Mouse (Mus musculus) G1E (cell line): ENCODE results near the gene Rtraf. TPM values are rescaled to one million over a fixed set of nuclear protein-coding genes. Genes with fewer than 3 reads are reported as not detected.
"Not testable (repeated sequence)": the region's sequence is repeated elsewhere in the genome, so short reads cannot be mapped to it uniquely, and the experiment has no call there.

Experiments
- ATAC-seq: 2 replicates; pipeline ENCODE4 v1.8.0; 2016; ENCODE audit warnings: mild to moderate bottlenecking; ENCODE audit not compliant: insufficient number of reproducible peaks, poor library complexity, low FRiP score, severe bottlenecking; ENCODE audit errors: extremely low read depth
- DNase-seq: peaks from one replicate; pipeline ENCODE4 v3.0.0; 2012; ENCODE audit warnings: low spot score
- H3K27me3 ChIP-seq: 2 replicates; pipeline ENCODE4 v1.6.1; 2012; ENCODE audit warnings: mild to moderate bottlenecking, low read length, inconsistent platforms; ENCODE audit not compliant: insufficient read depth
- H3K36me3 ChIP-seq: replicated peaks from 2 replicates; pipeline ENCODE3; 2012; ENCODE audit warnings: mild to moderate bottlenecking, inconsistent platforms
- H3K4me1 ChIP-seq: 2 replicates; pipeline ENCODE4 v1.6.1; 2012; ENCODE audit warnings: low read depth, low read length, inconsistent platforms, mixed read lengths; ENCODE audit not compliant: insufficient read depth
- H3K4me3 ChIP-seq: 2 replicates; pipeline ENCODE4 v1.5.1; 2012; ENCODE audit warnings: low read depth, mild to moderate bottlenecking, inconsistent platforms, low read length, moderate library complexity, mixed read lengths
- H3K9me3 ChIP-seq: replicated peaks from 2 replicates; pipeline ENCODE4 v1.6.1; 2012; ENCODE audit warnings: inconsistent platforms
- CTCF ChIP-seq: IDR thresholded peaks from 2 replicates; pipeline ENCODE4 v1.5.1; 2012; ENCODE audit warnings: low read depth, low read length, inconsistent platforms, mixed read lengths
- GATA1 ChIP-seq: IDR thresholded peaks from 2 replicates; pipeline ENCODE4 v1.6.1; 2012; ENCODE audit warnings: borderline replicate concordance, low read length, inconsistent platforms, mixed read lengths
- GATA2 ChIP-seq: IDR thresholded peaks from 2 replicates; pipeline ENCODE4 v1.6.1; 2012; ENCODE audit warnings: low read depth, low read length, inconsistent platforms, borderline replicate concordance
- POLR2AphosphoS5 ChIP-seq: IDR thresholded peaks from 2 replicates; pipeline ENCODE4 v1.6.1; 2012; ENCODE audit warnings: low read depth, low read length, inconsistent platforms; ENCODE audit not compliant: insufficient replicate concordance
- TAL1 ChIP-seq: conservative IDR thresholded peaks from 2 replicates; pipeline ENCODE4 v1.6.1; 2012; ENCODE audit warnings: low read depth, low read length, inconsistent platforms, mixed read lengths
- polyA plus RNA-seq: library from polyadenylated mRNA; stranded (reverse); fragments of >175 nt; gene quantifications from 2 replicates; pipeline ENCODE4 v1.2.3, GENCODE M21; 2012
- total RNA-seq, 2 experiments: library from RNA; stranded (forward) in 1 of 2; stranded (reverse) in 1 of 2; fragments of 200-1000 nt in 1 of 2; fragments of >200 nt in 1 of 2; fragmentation: Nextera tagmentation in 1 of 2; gene quantifications; 2 replicates each; pipeline ENCODE4 v1.2.3; 2014 to 2017

Rtraf gene
- total RNA-seq (2014; fragmentation: Nextera tagmentation), result 161 and 191 TPM in 2 replicates
- total RNA-seq (2017), result 120 TPM in 2 replicates
- 269 and 392 TPM in 2 replicates for polyA plus RNA-seq

GRCm38 (mm10) chr14:19823321-19824142, at the start of gene Rtraf:
Gene Rtraf (minus strand): TSS chr14:19823824.
- Histone ChIP-seq H3K36me3 (peaks cover 31% of the 10 kb centered on the region), H3K27me3 (peaks cover 10% of the 10 kb centered on the region), H3K4me1 (peaks cover 20% of the 10 kb centered on the region), H3K9me3 (peaks cover 4% of the 10 kb centered on the region), H3K4me3 (peak within 1 kb of the TSS; percentile 82)
- peak; percentile 91 for DNase-seq
- ATAC-seq, result peak; percentile 95
- TF ChIP-seq GATA1 (no peak), TAL1 (no peak), POLR2AphosphoS5 (no peak), GATA2 (no peak)

- no peak for ATAC-seq
- Histone ChIP-seq H3K9me3 (no peaks in the 10 kb centered on the region), H3K36me3 (no peaks in the 10 kb centered on the region), H3K27me3 (peaks cover 18% of the 10 kb centered on the region), H3K4me1 (no peaks in the 10 kb centered on the region), H3K4me3 (no peak overlapping the region)
- TF ChIP-seq POLR2AphosphoS5 (no peak), GATA2 (no peak), GATA1 (no peak), CTCF (no peak), TAL1 (no peak)
- DNase-seq, result no peak
Observed at GRCm38 (mm10) chr14:19867286-19867935, 43.8 kb upstream of the Rtraf start.

GRCm38 (mm10) chr14:19865121-19865520, 41.5 kb upstream of the Rtraf start:
- peaks cover 15% of the 10 kb centered on the region for H3K27me3 ChIP-seq
- not testable (repeated sequence) for H3K4me1 ChIP-seq, DNase-seq, ATAC-seq, H3K36me3 ChIP-seq, H3K4me3 ChIP-seq, H3K9me3 ChIP-seq

- H3K36me3 ChIP-seq, result no peaks in the 10 kb centered on the region
- H3K9me3 ChIP-seq, result no peaks in the 10 kb centered on the region
- TF ChIP-seq TAL1 (no peak), GATA1 (no peak), CTCF (no peak), GATA2 (no peak), POLR2AphosphoS5 (no peak)
- DNase-seq (no peak), ATAC-seq (no peak)
- no peak overlapping the region for H3K4me3 ChIP-seq
- H3K4me1 ChIP-seq, result no peaks in the 10 kb centered on the region
- peaks cover 4% of the 10 kb centered on the region; the same call in 1 of the 2 replicates for H3K27me3 ChIP-seq
Observed at GRCm38 (mm10) chr14:19861311-19862080, 37.9 kb upstream of the Rtraf start.

- ATAC-seq (no peak), DNase-seq (no peak)
- Histone ChIP-seq H3K4me1 (no peaks in the 10 kb centered on the region), H3K9me3 (no peaks in the 10 kb centered on the region), H3K36me3 (no peaks in the 10 kb centered on the region), H3K27me3 (peaks cover 4% of the 10 kb centered on the region; the same call in 1 of the 2 replicates), H3K4me3 (no peak overlapping the region)
- no peak for TF ChIP-seq CTCF
- TF ChIP-seq POLR2AphosphoS5, result no peak
- TF ChIP-seq GATA1, result no peak
- no peak for TF ChIP-seq GATA2
- no peak for TF ChIP-seq TAL1
Observed at GRCm38 (mm10) chr14:19860281-19860680, 36.7 kb upstream of the Rtraf start.
